In genomic region chr4:115980676-115981075, GRCm38 (mm10) we compare ENCODE assay signal across 9 mouse cellular contexts. TPM values are rescaled to one million over a fixed set of nuclear protein-coding genes. Genes with fewer than 3 reads are reported as not detected.
A peak's percentile ranks its signal among the peaks of the same experiment; 100 is the strongest.
DNase-seq lines count a peak whose midpoint lies in the region; ATAC-seq lines count a peak whose summit lies in the region.
"Had no signal": no experiment of that assay in that cellular context is flagged by ENCODE, and none has a peak within 500 bp of the region (broad histone marks: within the 10 kb centered on the region; RNA-seq: fewer than 3 reads in every experiment).

No protein-coding gene starts in this region.

- peaks cover 35% of the 10 kb centered on the region for H3K4me1 ChIP-seq in megakaryocyte, embryonic 14.5 days

- peak; percentile 57 to 76 for ATAC-seq in hematopoietic stem cell, adult 5-6 weeks (replicated peaks in 1 of 2; ENCODE audit: insufficient read depth in 1 of 2, low FRiP score in 2 of 2, low TSS enrichment in 1 of 2, low read depth in 1 of 2, poor library complexity in 2 of 2, severe bottlenecking in 2 of 2)

- H3K9me3 ChIP-seq in megakaryocyte, embryonic 14.5 days, result no peaks in the 10 kb centered on the region
- H3K9me3 ChIP-seq: lung, embryonic 15.5 days had no signal

- H3K36me3 ChIP-seq in megakaryocyte, embryonic 14.5 days (replicated peaks; ENCODE audit: low read length), result no peaks in the 10 kb centered on the region
- H3K36me3 ChIP-seq: lung, embryonic 15.5 days had no signal

- H3K27me3 ChIP-seq in megakaryocyte, embryonic 14.5 days (replicated peaks), result peaks cover 67% of the 10 kb centered on the region

- H3K4me3 ChIP-seq in megakaryocyte, embryonic 14.5 days (replicated peaks), result peak overlapping the region; percentile 59
- H3K4me3 ChIP-seq: lung, embryonic 15.5 days had no signal

- DNase-seq in gastrocnemius, adult 18-20 months (ENCODE audit: low spot score), result peak; percentile 54
- DNase-seq in gastrocnemius, adult 8-10 months (ENCODE audit: low spot score in 2 of 2), result no peak
- DNase-seq in adrenal gland, postnatal 10 days, result peak; percentile 80
- DNase-seq in embryo, embryonic 11 days, result peak; percentile 86
- peak; percentile 36 to 85 for DNase-seq in layer of hippocampus, postnatal 25 days (ENCODE audit: extremely low spot score in 1 of 2, low spot score in 1 of 2)
- DNase-seq in right cerebral cortex, postnatal 10 days (ENCODE audit: low spot score in 2 of 2), result peak; percentile 74 to 86

RNA-seq across cellular contexts. Expression of gene Faah, which starts 37.0 kb away (rescaled TPM):
- under 1 TPM; 0.09 to 0.19 TPM for total RNA-seq in gastrocnemius, adult 18-20 months (2021)
- total RNA-seq in gastrocnemius, adult 8-10 months (2022), result under 1 TPM in 3 of 4 experiments, not detected in 1; 0.07 to 0.35 (median 0.12) TPM
- 10 to 100 TPM in 1 of 2 experiments, 1 to 10 TPM in 1; 9.8 to 13.8 TPM for total RNA-seq in adrenal gland, postnatal 10 days (2021)
- total RNA-seq in hematopoietic stem cell, adult 5-6 weeks (2017), result 10.6 and 20.4 TPM in 2 replicates
- total RNA-seq in layer of hippocampus, postnatal 25 days (2021), result 100 to 1,000 TPM; 139 to 163 TPM
- 2.9 and 3.8 TPM in 2 replicates for polyA plus RNA-seq in megakaryocyte, embryonic 14.5 days (2012; ENCODE audit: insufficient read depth, low replicate concordance)

RNA-seq across cellular contexts. Expression of gene Dmbx1, which starts 41.0 kb away (rescaled TPM):
- total RNA-seq in gastrocnemius, adult 18-20 months (2021), result not detected
- not detected for total RNA-seq in gastrocnemius, adult 8-10 months (2022)
- not detected for total RNA-seq in adrenal gland, postnatal 10 days (2021)
- total RNA-seq in hematopoietic stem cell, adult 5-6 weeks (2017), result not detected in 2 replicates
- under 1 TPM in 1 of 2 experiments, not detected in 1; 0.07 TPM for total RNA-seq in layer of hippocampus, postnatal 25 days (2021)
- polyA plus RNA-seq in megakaryocyte, embryonic 14.5 days (2012; ENCODE audit: insufficient read depth, low replicate concordance), result not detected in 2 replicates

Comparison
In these comparisons a context has a peak if more than half of its experiments do, and no peak if none do; other contexts are left out.
1. DNase-seq: peak in gastrocnemius, adult 18-20 months (single experiment), adrenal gland, postnatal 10 days (single experiment), embryo, embryonic 11 days (single experiment), layer of hippocampus, postnatal 25 days (2 of 2) and right cerebral cortex, postnatal 10 days (2 of 2); none in gastrocnemius, adult 8-10 months (0 of 2).